Mouse (Mus musculus): ENCODE data around the gene Artn. TPM values are rescaled to one million over a fixed set of nuclear protein-coding genes. Genes with fewer than 3 reads are reported as not detected.

Artn gene
- polyA plus RNA-seq, 1 experiment from 2014 or later = 0.81 TPM

DNA sequence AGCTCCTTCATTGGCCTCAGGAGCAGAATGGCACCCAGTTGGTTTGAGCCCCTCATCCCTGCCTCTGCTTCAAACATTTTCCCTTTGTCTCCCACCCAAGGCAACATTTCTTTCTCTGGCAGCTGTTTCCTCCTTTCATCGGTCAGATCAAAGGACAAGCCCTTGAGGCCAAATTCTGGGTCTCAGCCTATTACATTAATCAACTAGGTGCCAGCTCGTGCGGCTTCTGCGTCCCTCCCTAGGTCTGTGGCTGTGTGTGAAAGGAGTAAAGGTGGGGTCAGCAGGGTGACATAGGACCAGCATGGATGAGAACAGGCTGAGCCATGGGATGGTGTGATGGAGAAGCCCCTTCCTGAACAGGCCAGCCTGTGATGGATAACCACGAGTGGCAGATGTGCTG, 13.8 kb upstream of the Artn start:
- Histone ChIP-seq H3K9me3 (replicated peaks) (no peaks in the 10 kb centered on the region), H3K4me3 (no peak overlapping the region), H3K4me1 (peaks cover 12% of the 10 kb centered on the region), H3K36me3 (peaks cover 25% of the 10 kb centered on the region), H3K27ac (replicated peaks) (peak overlapping the region; percentile 74), H3K27me3 (ENCODE audit: low read depth, poor library complexity, severe bottlenecking) (no peaks in the 10 kb centered on the region)
- peak; percentile 18 for DNase-seq (ENCODE audit: low spot score)
- WGBS = 52% methylated on average over 5 of the region's 5 CpGs

DNA sequence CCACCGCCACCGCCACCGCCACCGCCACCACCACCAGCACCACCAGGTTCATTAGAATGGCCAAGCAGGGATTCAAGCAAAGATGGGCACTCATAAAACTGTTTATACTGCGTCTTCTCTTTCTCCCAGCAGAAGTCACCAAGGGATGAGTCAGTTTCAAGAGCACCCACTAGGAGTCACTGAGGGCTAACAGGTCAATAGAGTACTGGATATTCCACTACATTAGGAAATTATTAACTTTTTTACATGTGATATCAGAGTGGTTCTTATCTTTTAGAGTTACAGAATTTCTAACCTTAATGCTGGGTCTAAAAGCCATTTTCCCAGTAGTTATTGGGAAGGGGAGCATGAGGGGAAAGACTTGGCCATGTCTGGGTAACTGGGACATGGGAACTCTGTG, 7.4 kb upstream of the Artn start:
- no peak overlapping the region for H3K4me3 ChIP-seq

DNA sequence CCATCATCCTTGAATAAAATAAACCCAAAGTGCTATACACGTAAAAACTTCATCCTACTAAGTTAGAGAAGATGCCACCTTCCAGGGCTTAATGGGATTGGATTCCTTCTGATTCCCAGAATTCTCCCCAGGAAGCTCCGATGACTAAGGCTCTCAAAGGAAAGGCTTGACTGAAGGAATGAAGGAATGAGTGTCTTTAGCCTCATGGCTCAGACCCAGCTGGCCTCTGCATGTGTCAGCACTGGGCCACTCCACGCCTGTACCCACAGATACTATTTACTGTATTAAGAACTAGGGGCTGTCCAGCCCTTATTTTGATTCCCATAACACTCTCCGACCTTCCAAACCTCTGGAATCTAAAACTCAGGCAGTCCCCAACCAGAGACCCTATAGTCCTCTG, 4.5 kb upstream of the Artn start:
- H3K4me1 ChIP-seq = peaks cover 8% of the 10 kb centered on the region
- no peak for DNase-seq (ENCODE audit: low spot score)
- peaks cover 24% of the 10 kb centered on the region for H3K27me3 ChIP-seq (ENCODE audit: low read depth, poor library complexity, severe bottlenecking)
- peaks cover 17% of the 10 kb centered on the region for H3K36me3 ChIP-seq
- H3K9me3 ChIP-seq (replicated peaks) = no peaks in the 10 kb centered on the region
- WGBS = 83% methylated on average over 4 of the region's 4 CpGs
- no peak overlapping the region for H3K27ac ChIP-seq (replicated peaks)
- no peak overlapping the region for H3K4me3 ChIP-seq

More for the DNA sequence above, 7.4 kb upstream of the Artn start:
- no peaks in the 10 kb centered on the region for H3K9me3 ChIP-seq (replicated peaks)
- H3K27me3 ChIP-seq (ENCODE audit: low read depth, poor library complexity, severe bottlenecking) = no peaks in the 10 kb centered on the region
- H3K36me3 ChIP-seq = peaks cover 34% of the 10 kb centered on the region
- H3K27ac ChIP-seq (replicated peaks) = no peak overlapping the region
- WGBS = 96% methylated on average over 5 of the region's 5 CpGs
- H3K4me1 ChIP-seq = no peaks in the 10 kb centered on the region
- DNase-seq (ENCODE audit: low spot score) = no peak

DNA sequence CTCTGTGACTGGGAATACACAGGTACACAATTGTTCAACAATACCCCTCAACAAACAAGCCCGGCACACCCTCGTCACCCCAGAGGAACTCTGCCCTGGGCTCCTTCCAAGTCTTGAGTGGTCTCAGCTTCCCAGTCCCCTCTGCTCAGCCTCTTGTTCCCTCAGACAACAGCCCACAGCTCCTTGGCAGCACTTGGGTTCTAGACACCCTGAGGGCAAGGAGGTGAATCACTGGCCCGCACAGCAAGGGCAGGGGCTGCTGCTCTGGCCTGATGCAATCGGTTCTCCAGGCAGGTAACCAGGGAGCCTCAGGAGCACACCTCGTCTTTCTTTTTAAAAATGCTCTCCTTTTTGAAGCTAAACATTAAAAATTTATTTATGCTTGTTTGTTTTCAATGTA, 3.7 kb upstream of the Artn start:
- Histone ChIP-seq H3K36me3 (peaks cover 15% of the 10 kb centered on the region), H3K27ac (replicated peaks) (no peak overlapping the region), H3K4me3 (no peak overlapping the region), H3K4me1 (peaks cover 17% of the 10 kb centered on the region), H3K9me3 (replicated peaks) (no peaks in the 10 kb centered on the region), H3K27me3 (ENCODE audit: low read depth, poor library complexity, severe bottlenecking) (peaks cover 33% of the 10 kb centered on the region)
- DNase-seq (ENCODE audit: low spot score) = no peak
- WGBS = 92% methylated on average over 5 of the region's 5 CpGs

DNA sequence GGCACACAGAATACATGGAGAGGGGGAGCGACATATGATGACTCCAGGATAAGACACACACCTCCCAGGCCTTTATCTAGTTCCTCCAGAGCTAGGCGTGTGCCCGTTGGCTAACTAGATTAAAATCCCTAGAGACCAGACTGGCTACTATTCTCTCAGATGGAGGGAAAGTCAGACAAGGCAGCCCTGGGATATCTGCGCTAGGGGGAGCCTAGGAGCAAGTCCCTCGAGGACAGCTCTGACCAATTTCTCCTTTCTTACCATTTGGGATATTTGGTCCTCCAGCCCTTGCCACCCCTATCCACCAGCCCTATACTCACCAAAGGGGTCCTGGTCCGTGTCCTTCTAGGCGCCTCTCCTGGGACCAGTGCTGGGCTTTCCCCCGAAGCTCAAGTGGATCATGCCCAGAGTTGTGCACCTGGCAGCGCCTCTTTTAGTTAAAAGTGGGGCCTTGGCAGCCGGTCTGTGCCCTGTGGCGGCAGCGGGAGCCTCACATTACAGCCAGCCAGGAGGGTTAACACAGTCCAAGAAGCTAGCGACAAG, 793 bp downstream of the Artn start:
- Histone ChIP-seq H3K27ac (replicated peaks) (peak overlapping the region; percentile 46; the same call in 1 of the 2 replicates), H3K36me3 (peaks cover 5% of the 10 kb centered on the region), H3K9me3 (replicated peaks) (no peaks in the 10 kb centered on the region), H3K4me1 (peaks cover 34% of the 10 kb centered on the region), H3K4me3 (peak overlapping the region; percentile 54), H3K27me3 (ENCODE audit: low read depth, poor library complexity, severe bottlenecking) (peaks cover 78% of the 10 kb centered on the region)
- 2% methylated on average over 13 of the region's 13 CpGs for WGBS
- DNase-seq (ENCODE audit: low spot score) = peak; percentile 56

DNA sequence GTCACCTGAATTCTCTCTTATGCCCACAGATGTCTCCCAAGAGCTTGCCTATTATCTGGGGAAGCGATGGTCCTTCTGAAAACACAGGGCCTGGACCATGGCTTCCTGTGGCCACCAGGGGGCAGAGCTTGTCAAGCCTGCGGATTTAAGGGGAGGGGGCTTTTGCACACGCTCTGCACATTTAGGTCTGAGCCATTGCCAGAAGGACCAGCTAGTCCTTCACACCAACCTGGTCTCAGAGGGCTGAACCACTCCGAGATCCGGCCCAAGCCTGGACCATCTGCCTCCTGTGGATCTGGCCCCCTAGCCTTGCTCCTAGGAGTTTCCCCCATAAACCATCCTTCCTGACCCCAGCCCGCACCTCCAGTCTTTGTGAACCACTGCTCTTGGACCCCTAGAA, 1.3 kb downstream of the Artn start:
- H3K36me3 ChIP-seq = peaks cover 5% of the 10 kb centered on the region
- no peak overlapping the region for H3K27ac ChIP-seq (replicated peaks)
- WGBS = 7% methylated on average over 6 of the region's 6 CpGs
- peaks cover 34% of the 10 kb centered on the region for H3K4me1 ChIP-seq
- no peaks in the 10 kb centered on the region for H3K9me3 ChIP-seq (replicated peaks)
- no peak overlapping the region for H3K4me3 ChIP-seq
- peaks cover 81% of the 10 kb centered on the region for H3K27me3 ChIP-seq (ENCODE audit: low read depth, poor library complexity, severe bottlenecking)
- DNase-seq (ENCODE audit: low spot score) = peak; percentile 79

DNA sequence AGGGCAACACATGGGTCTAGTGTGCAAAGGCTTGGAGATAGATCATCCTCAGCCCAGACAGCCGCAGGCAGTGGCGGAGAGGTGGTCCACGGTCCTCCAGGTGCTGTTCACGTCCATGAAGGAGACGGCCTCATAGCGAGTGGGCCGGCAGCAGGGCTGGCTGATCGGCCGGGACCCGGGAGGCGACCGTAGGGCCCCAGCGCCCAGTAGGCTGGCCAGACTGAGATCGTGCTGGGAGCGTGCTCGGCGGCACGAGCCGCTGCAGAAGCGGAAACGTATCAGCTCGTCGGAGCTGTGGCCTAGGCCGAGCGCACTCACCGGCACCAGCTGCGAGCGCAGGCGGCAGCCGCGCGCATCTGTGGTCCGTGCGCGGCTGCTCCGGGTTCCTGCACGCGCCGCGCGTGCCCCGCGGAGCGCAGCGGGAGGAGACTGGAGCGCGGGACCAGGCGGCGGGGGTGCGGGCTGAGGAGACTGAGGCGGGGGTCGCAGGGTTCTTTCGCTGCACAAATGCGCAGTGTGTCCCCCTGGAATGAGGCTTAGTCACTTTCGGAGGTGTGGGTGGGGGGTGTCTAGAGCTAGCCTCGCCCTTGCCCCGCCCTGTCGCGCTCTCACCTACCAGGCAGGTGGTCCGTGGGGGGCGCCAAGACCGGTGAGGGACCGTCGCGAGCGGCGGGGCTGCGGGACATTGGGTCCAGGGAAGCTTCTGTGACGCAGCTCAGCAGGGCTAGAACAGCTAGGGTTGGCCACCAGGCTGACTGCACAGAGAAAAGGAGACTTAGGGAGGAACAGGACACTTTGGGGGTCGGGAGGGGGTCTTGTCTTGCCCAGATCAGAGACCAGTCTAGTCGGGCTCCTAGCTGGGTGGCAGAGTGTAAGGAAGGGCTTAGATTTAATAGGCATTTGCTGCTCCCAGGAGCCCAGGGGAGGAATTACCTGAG, 2.7 kb downstream of the Artn start:
- peak overlapping the region; percentile 63 for H3K4me3 ChIP-seq
- peaks cover 34% of the 10 kb centered on the region for H3K4me1 ChIP-seq
- no peaks in the 10 kb centered on the region for H3K36me3 ChIP-seq
- H3K9me3 ChIP-seq (replicated peaks) = no peaks in the 10 kb centered on the region
- 3% methylated on average over 71 of the region's 71 CpGs for WGBS
- DNase-seq (ENCODE audit: low spot score) = peak; percentile 55
- peaks cover 93% of the 10 kb centered on the region for H3K27me3 ChIP-seq (ENCODE audit: low read depth, poor library complexity, severe bottlenecking)
- peak overlapping the region; percentile 69 for H3K27ac ChIP-seq (replicated peaks)

DNA sequence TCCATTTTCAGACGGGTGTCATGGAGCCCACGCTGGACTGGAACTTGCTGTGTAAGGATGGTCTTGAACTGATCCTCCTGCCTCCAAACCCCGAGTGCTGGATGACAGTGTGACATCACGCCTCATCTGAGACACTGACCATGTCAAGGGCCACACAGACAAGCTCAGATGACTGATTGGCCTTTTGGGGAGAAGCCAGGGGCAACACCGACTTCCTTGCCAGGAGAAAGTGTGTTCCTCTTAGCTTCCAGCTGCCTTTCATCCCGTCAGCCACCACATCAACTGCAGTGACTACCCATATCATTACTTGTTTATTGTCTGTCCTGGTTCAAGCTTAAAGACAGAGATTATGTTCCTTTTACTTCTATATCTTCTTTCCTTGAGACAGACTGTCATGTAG, 4.6 kb downstream of the Artn start:
- Histone ChIP-seq H3K36me3 (no peaks in the 10 kb centered on the region), H3K4me1 (peaks cover 34% of the 10 kb centered on the region), H3K4me3 (no peak overlapping the region), H3K27me3 (ENCODE audit: low read depth, poor library complexity, severe bottlenecking) (peaks cover 83% of the 10 kb centered on the region), H3K27ac (replicated peaks) (no peak overlapping the region), H3K9me3 (replicated peaks) (no peaks in the 10 kb centered on the region)
- no peak for DNase-seq (ENCODE audit: low spot score)
- 68% methylated on average over 5 of the region's 6 CpGs for WGBS

DNA sequence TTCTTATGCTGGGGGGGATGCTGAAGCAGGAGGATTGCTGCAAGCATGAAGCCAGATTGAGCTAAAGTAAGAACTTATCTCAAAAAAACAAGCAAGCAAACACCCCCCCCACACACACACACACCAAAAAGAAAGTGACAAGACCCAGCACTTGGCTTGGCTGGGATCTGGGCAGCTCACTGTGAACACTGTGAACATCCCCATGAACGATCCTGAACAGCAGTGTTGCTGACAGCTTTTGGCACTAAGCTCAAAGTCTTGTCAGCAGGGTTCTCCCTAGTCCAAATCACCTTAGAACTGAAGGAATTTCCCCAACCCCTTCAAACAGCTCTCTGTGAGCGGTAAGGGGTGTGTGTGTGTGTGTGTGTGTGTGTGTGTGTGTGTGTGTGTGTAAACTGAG, 6.1 kb downstream of the Artn start:
- peaks cover 68% of the 10 kb centered on the region for H3K27me3 ChIP-seq (ENCODE audit: low read depth, poor library complexity, severe bottlenecking)
- H3K4me3 ChIP-seq = no peak overlapping the region
- H3K36me3 ChIP-seq = no peaks in the 10 kb centered on the region
- no peak overlapping the region for H3K27ac ChIP-seq (replicated peaks)
- WGBS = 65% methylated on average over 2 of the region's 2 CpGs
- H3K9me3 ChIP-seq (replicated peaks) = no peaks in the 10 kb centered on the region
- H3K4me1 ChIP-seq = peaks cover 20% of the 10 kb centered on the region
- DNase-seq (ENCODE audit: low spot score) = no peak

DNA sequence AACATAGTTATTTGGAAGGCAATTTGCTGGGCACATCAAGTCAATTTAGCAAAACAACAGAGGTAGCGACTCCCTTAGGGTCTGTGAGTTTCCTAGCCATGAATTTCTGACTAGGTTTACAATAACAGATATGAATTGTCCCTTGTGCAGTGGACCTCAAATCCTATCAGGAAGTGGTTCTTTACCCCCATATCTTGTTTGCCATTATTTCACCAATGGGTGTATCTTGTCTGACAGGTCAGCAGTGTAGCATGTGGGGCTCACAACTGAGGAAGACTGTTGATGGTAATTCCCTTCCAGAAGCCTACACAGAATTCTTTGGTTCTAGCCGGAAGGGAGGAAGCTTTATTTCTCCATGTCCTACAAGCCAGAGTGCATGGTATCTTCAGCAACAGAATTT, 8.2 kb downstream of the Artn start:
- DNase-seq (ENCODE audit: low spot score) = no peak
- WGBS = 89% methylated on average over 2 of the region's 2 CpGs
- Histone ChIP-seq H3K27me3 (ENCODE audit: low read depth, poor library complexity, severe bottlenecking) (peaks cover 47% of the 10 kb centered on the region), H3K4me3 (no peak overlapping the region), H3K4me1 (peaks cover 1% of the 10 kb centered on the region), H3K27ac (replicated peaks) (no peak overlapping the region), H3K9me3 (replicated peaks) (no peaks in the 10 kb centered on the region), H3K36me3 (no peaks in the 10 kb centered on the region)

DNA sequence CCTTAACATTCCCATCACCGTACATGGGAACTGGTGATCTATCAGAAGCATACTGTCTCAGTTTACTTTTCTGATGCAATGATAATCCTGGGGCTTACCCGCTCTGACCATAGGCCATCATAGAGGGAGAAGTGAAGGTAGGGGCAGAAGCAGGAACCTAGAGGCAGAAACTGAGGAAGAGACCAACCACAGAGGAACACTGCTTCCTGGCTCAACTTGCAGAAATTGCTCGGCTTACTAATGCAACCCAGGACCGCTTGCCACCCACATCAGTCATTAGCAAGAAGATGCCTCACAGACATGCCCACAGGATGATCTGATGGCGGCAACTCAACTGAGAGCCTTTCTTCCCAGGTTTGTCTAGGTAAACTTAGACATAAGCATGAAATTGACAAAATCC, 10.8 kb downstream of the Artn start:
- DNase-seq (ENCODE audit: low spot score) = no peak
- H3K27me3 ChIP-seq (ENCODE audit: low read depth, poor library complexity, severe bottlenecking) = peaks cover 21% of the 10 kb centered on the region
- peaks cover 18% of the 10 kb centered on the region for H3K4me1 ChIP-seq
- H3K4me3 ChIP-seq = no peak overlapping the region
- no peaks in the 10 kb centered on the region for H3K36me3 ChIP-seq
- WGBS = 92% methylated on average over 5 of the region's 5 CpGs
- H3K9me3 ChIP-seq (replicated peaks) = no peaks in the 10 kb centered on the region
- H3K27ac ChIP-seq (replicated peaks) = no peak overlapping the region

DNA sequence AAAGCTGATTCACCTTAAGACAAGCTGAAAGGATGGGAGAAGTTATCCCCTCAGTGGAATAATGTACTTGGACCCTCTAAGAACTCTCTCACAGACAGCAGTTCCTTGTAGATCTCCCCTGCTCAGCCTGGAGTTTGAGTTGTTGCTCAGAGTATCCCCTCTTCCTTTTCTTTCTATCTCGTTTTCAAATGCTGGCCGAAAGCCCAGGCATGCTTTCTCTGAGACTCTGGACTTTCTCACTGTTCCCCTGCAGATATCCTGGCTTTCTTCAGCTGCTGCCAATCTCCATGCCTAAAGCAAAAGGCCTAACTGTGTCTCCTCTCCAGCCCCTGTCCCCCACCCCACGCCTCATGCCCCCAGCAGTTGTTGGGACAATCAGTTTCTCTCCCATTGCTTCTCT, 11.3 kb downstream of the Artn start:
- H3K27ac ChIP-seq (replicated peaks) = no peak overlapping the region
- H3K4me3 ChIP-seq = no peak overlapping the region
- no peak for DNase-seq (ENCODE audit: low spot score)
- H3K4me1 ChIP-seq = peaks cover 23% of the 10 kb centered on the region
- WGBS = 81% methylated on average over 3 of the region's 3 CpGs
- H3K36me3 ChIP-seq = no peaks in the 10 kb centered on the region
- H3K9me3 ChIP-seq (replicated peaks) = no peaks in the 10 kb centered on the region
- peaks cover 18% of the 10 kb centered on the region; the same call in 1 of the 2 replicates for H3K27me3 ChIP-seq (ENCODE audit: low read depth, poor library complexity, severe bottlenecking)

DNA sequence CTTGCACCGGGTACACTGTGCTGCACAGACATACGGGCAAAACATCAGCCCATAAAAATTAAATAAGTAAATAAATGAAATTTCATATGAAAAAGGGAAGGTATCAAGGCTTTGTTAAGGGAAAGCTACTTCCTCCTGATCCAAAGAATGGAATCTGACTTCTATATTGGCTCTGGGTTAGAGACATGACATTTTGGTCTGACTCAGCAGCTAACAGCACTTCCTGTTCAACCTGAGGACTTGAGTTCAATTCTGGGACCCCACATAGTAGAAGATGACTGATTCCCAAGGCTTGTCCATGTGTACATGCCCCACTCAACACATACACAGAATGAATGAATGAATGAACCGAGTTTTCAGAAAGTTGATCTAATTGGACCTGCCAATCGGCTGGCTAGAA, 11.7 kb downstream of the Artn start:
- H3K27ac ChIP-seq (replicated peaks) = no peak overlapping the region
- H3K27me3 ChIP-seq (ENCODE audit: low read depth, poor library complexity, severe bottlenecking) = peaks cover 14% of the 10 kb centered on the region; the same call in 1 of the 2 replicates
- DNase-seq (ENCODE audit: low spot score) = no peak
- H3K9me3 ChIP-seq (replicated peaks) = no peaks in the 10 kb centered on the region
- H3K36me3 ChIP-seq = no peaks in the 10 kb centered on the region
- H3K4me1 ChIP-seq = peaks cover 27% of the 10 kb centered on the region
- WGBS = 93% methylated on average over 4 of the region's 4 CpGs
- no peak overlapping the region for H3K4me3 ChIP-seq
